Mouse (Mus musculus) midbrain, embryonic 16.5 days (tissue): ENCODE measurements around the gene Rnf149. TPM values are rescaled to one million over a fixed set of nuclear protein-coding genes. Genes with fewer than 3 reads are reported as not detected.

Source experiments
- ATAC-seq: fragments of 200-750 bp; cut with Nextera tagmentation; 2 replicates; pipeline ENCODE4 v1.8.0; 2017; ENCODE audit warnings: moderate TSS enrichment
- H3K27ac ChIP-seq: fragments of 300-500 bp; sonication (generic); 2 replicates; pipeline ENCODE4 v1.5.1; 2014; ENCODE audit warnings: mild to moderate bottlenecking, low read length, mixed read lengths
- H3K27me3 ChIP-seq: fragments of 300-500 bp; sonication (generic); 2 replicates; pipeline ENCODE4 v1.6.1; 2014; ENCODE audit warnings: low read depth, low read length, mixed read lengths; ENCODE audit not compliant: control insufficient read depth, insufficient read depth
- H3K36me3 ChIP-seq: fragments of 300-500 bp; sonication (generic); 2 replicates; pipeline ENCODE4 v1.6.1; 2014; ENCODE audit warnings: mild to moderate bottlenecking, low read length, moderate library complexity, mixed read lengths; ENCODE audit not compliant: control insufficient read depth, insufficient read depth
- H3K4me1 ChIP-seq: fragments of 300-500 bp; sonication (generic); 2 replicates; pipeline ENCODE4 v1.6.1; 2014; ENCODE audit warnings: mild to moderate bottlenecking, low read length, mixed read lengths; ENCODE audit not compliant: control insufficient read depth, insufficient read depth
- H3K4me2 ChIP-seq: fragments of 300-500 bp; sonication (generic); 2 replicates; pipeline ENCODE4 v1.6.1; 2014; ENCODE audit warnings: mild to moderate bottlenecking, low read length, mixed read lengths
- H3K4me3 ChIP-seq: fragments of 300-500 bp; sonication (generic); 2 replicates; pipeline ENCODE4 v1.5.1; 2014; ENCODE audit warnings: low read depth, mild to moderate bottlenecking, low read length, moderate library complexity, mixed read lengths
- H3K9ac ChIP-seq: fragments of 300-500 bp; sonication (generic); 2 replicates; pipeline ENCODE4 v1.6.1; 2014; ENCODE audit warnings: low read depth, low read length, mixed read lengths
- H3K9me3 ChIP-seq: fragments of 300-500 bp; sonication (generic); replicated peaks from 2 replicates; pipeline ENCODE4 v1.6.1; 2014; ENCODE audit warnings: mild to moderate bottlenecking, low read length, mixed read lengths; ENCODE audit not compliant: control insufficient read depth, poor library complexity, severe bottlenecking
- WGBS: fragments of 180-500 bp; shearing (Covaris S2); extraction: QIAGEN DNeasy Blood & Tissue Kit; methylation state at CpG from one replicate; pipeline ENCODE4 v1.1.7; 2014; 5-methylcytosine and 5-hydroxymethylcytosine counted together
- polyA plus RNA-seq: library from polyadenylated mRNA; unstranded; fragments of >200 nt; fragmentation: Nextera tagmentation; extraction: Ambion mirVana; gene quantifications from 2 replicates; pipeline ENCODE4 v1.2.1, GENCODE M21; 2015

Rnf149 gene
- polyA plus RNA-seq, 1 experiment from 2014 or later, result 18.2 TPM

- Histone ChIP-seq H3K27ac (no peak overlapping the region), H3K9me3 (no peaks in the 10 kb centered on the region), H3K4me3 (no peak overlapping the region), H3K36me3 (peaks cover 2% of the 10 kb centered on the region; the same call in 1 of the 2 replicates), H3K4me1 (no peaks in the 10 kb centered on the region), H3K9ac (no peak overlapping the region), H3K27me3 (no peaks in the 10 kb centered on the region), H3K4me2 (no peak overlapping the region)
- WGBS, result 91% methylated on average over 7 of the region's 7 CpGs
- no peak for ATAC-seq
Measured at GRCm38 (mm10) chr1:39563161-39563560, 14.0 kb downstream of the Rnf149 start.

GRCm38 (mm10) chr1:39561920-39562319 is 15.3 kb downstream of the Rnf149 start:
- Histone ChIP-seq H3K4me2 (no peak overlapping the region), H3K9me3 (no peaks in the 10 kb centered on the region), H3K27me3 (no peaks in the 10 kb centered on the region), H3K4me1 (no peaks in the 10 kb centered on the region), H3K36me3 (peaks cover 2% of the 10 kb centered on the region; the same call in 1 of the 2 replicates), H3K9ac (no peak overlapping the region), H3K4me3 (no peak overlapping the region), H3K27ac (no peak overlapping the region)
- WGBS, result 72% methylated on average over 1 of the region's 1 CpGs
- no peak for ATAC-seq

GRCm38 (mm10) chr1:39559009-39559408 is 18.2 kb downstream of the Rnf149 start:
- Histone ChIP-seq H3K4me3 (no peak overlapping the region), H3K4me1 (no peaks in the 10 kb centered on the region), H3K36me3 (peaks cover 7% of the 10 kb centered on the region), H3K4me2 (no peak overlapping the region), H3K9ac (no peak overlapping the region), H3K27me3 (no peaks in the 10 kb centered on the region), H3K27ac (no peak overlapping the region), H3K9me3 (no peaks in the 10 kb centered on the region)
- WGBS, result 99% methylated on average over 2 of the region's 2 CpGs
- ATAC-seq, result no peak

GRCm38 (mm10) chr1:39555556-39556415 is 21.4 kb downstream of the Rnf149 start:
- no peak overlapping the region for H3K4me2 ChIP-seq
- no peak overlapping the region for H3K9ac ChIP-seq
- H3K9me3 ChIP-seq, result no peaks in the 10 kb centered on the region
- H3K27me3 ChIP-seq, result no peaks in the 10 kb centered on the region
- H3K4me1 ChIP-seq, result no peaks in the 10 kb centered on the region
- H3K4me3 ChIP-seq, result no peak overlapping the region
- H3K36me3 ChIP-seq, result peaks cover 6% of the 10 kb centered on the region
- no peak overlapping the region for H3K27ac ChIP-seq
- 67% methylated on average over 9 of the region's 9 CpGs for WGBS
- no peak for ATAC-seq

- Histone ChIP-seq H3K4me3 (no peak overlapping the region), H3K4me2 (no peak overlapping the region), H3K9ac (no peak overlapping the region), H3K9me3 (no peaks in the 10 kb centered on the region), H3K36me3 (peaks cover 21% of the 10 kb centered on the region), H3K4me1 (no peaks in the 10 kb centered on the region), H3K27ac (no peak overlapping the region), H3K27me3 (no peaks in the 10 kb centered on the region)
- 92% methylated on average over 2 of the region's 2 CpGs for WGBS
- no peak for ATAC-seq
Measured at GRCm38 (mm10) chr1:39549831-39550230, 27.4 kb downstream of the Rnf149 start.

- Histone ChIP-seq H3K9me3 (no peaks in the 10 kb centered on the region), H3K4me3 (no peak overlapping the region), H3K4me2 (no peak overlapping the region), H3K27me3 (no peaks in the 10 kb centered on the region), H3K27ac (no peak overlapping the region), H3K4me1 (no peaks in the 10 kb centered on the region), H3K9ac (no peak overlapping the region), H3K36me3 (peaks cover 34% of the 10 kb centered on the region)
- WGBS, result 75% methylated on average over 2 of the region's 2 CpGs
- ATAC-seq, result no peak
Measured at GRCm38 (mm10) chr1:39547238-39547637, 30.0 kb downstream of the Rnf149 start.

- Histone ChIP-seq H3K27ac (no peak overlapping the region), H3K27me3 (no peaks in the 10 kb centered on the region), H3K9ac (no peak overlapping the region), H3K36me3 (peaks cover 34% of the 10 kb centered on the region), H3K4me1 (no peaks in the 10 kb centered on the region), H3K9me3 (no peaks in the 10 kb centered on the region), H3K4me3 (no peak overlapping the region), H3K4me2 (no peak overlapping the region)
- 87% methylated on average over 6 of the region's 6 CpGs for WGBS
- no peak for ATAC-seq
Measured at GRCm38 (mm10) chr1:39546160-39546866, 30.9 kb downstream of the Rnf149 start.

GRCm38 (mm10) chr1:39545589-39545988 is 31.6 kb downstream of the Rnf149 start:
- 91% methylated on average over 7 of the region's 7 CpGs for WGBS
- Histone ChIP-seq H3K4me1 (no peaks in the 10 kb centered on the region), H3K4me3 (no peak overlapping the region), H3K27ac (no peak overlapping the region), H3K36me3 (peaks cover 36% of the 10 kb centered on the region), H3K4me2 (no peak overlapping the region), H3K9ac (no peak overlapping the region), H3K9me3 (peaks cover 3% of the 10 kb centered on the region; the same call in 1 of the 2 replicates), H3K27me3 (no peaks in the 10 kb centered on the region)
- ATAC-seq, result no peak

GRCm38 (mm10) chr1:39540592-39540991 is 36.6 kb downstream of the Rnf149 start:
- no peak for ATAC-seq
- H3K27me3 ChIP-seq, result no peaks in the 10 kb centered on the region
- H3K4me2 ChIP-seq, result no peak overlapping the region
- peaks cover 6% of the 10 kb centered on the region; the same call in 1 of the 2 replicates for H3K9me3 ChIP-seq
- no peak overlapping the region for H3K27ac ChIP-seq
- H3K36me3 ChIP-seq, result peaks cover 46% of the 10 kb centered on the region
- H3K4me3 ChIP-seq, result no peak overlapping the region
- peaks cover 19% of the 10 kb centered on the region for H3K4me1 ChIP-seq
- no peak overlapping the region for H3K9ac ChIP-seq
